Comparison of ENCODE assay signal across 23 mouse cellular contexts in genomic region chr8:96289519-96289918, GRCm38 (mm10).
A peak's percentile ranks its signal among the peaks of the same experiment; 100 is the strongest.
DNase-seq lines count a peak whose midpoint lies in the region; ATAC-seq and TF ChIP-seq lines count a peak whose summit lies in the region.
"Had no signal": no experiment of that assay in that cellular context is flagged by ENCODE, and none has a peak within 500 bp of the region (broad histone marks: within the 10 kb centered on the region; RNA-seq: fewer than 3 reads in every experiment).

No protein-coding gene starts in this region.

- TF ChIP-seq CTCF in forebrain, postnatal 0 days (IDR thresholded peaks at IDR 0.05; ENCODE audit: low read depth): no peak

- no peak overlapping the region for H3K9ac ChIP-seq in forebrain, postnatal 0 days
- H3K9ac ChIP-seq in forebrain, embryonic 16.5 days (replicated peaks; ENCODE audit: low read depth, low read length): no peak overlapping the region
- H3K9ac ChIP-seq in neural tube, embryonic 11.5 days (ENCODE audit: low read length): no peak overlapping the region
- H3K9ac ChIP-seq in neural tube, embryonic 15.5 days (replicated peaks): no peak overlapping the region
- H3K9ac ChIP-seq: forebrain, embryonic 13.5 days; heart, embryonic 12.5 days; heart, embryonic 15.5 days; hindbrain, embryonic 13.5 days had no signal

- peak overlapping the region; percentile 50 for H3K27ac ChIP-seq in forebrain, postnatal 0 days (ENCODE audit: low read depth, low read length)
- no peak overlapping the region for H3K27ac ChIP-seq in forebrain, embryonic 16.5 days (ENCODE audit: low read length)
- no peak overlapping the region for H3K27ac ChIP-seq in neural tube, embryonic 11.5 days (ENCODE audit: low read depth, low read length)
- H3K27ac ChIP-seq in neural tube, embryonic 15.5 days (replicated peaks): peak overlapping the region; percentile 54; the same call in 1 of the 2 replicates
- H3K27ac ChIP-seq: forebrain, embryonic 10.5 days; forebrain, embryonic 13.5 days; heart, embryonic 15.5 days; hindbrain, embryonic 13.5 days had no signal

- no peaks in the 10 kb centered on the region for H3K9me3 ChIP-seq in forebrain, postnatal 0 days (ENCODE audit: low read length)
- no peaks in the 10 kb centered on the region for H3K9me3 ChIP-seq in forebrain, embryonic 16.5 days (ENCODE audit: control insufficient read depth, low read length)
- H3K9me3 ChIP-seq in neural tube, embryonic 11.5 days (ENCODE audit: control insufficient read depth, low read length): no peaks in the 10 kb centered on the region
- no peaks in the 10 kb centered on the region for H3K9me3 ChIP-seq in neural tube, embryonic 15.5 days (replicated peaks)
- H3K9me3 ChIP-seq: forebrain, embryonic 10.5 days; forebrain, embryonic 13.5 days; heart, embryonic 12.5 days; heart, embryonic 15.5 days; hindbrain, embryonic 13.5 days had no signal

- ATAC-seq in forebrain, postnatal 0 days: no peak
- no peak for ATAC-seq in forebrain, embryonic 16.5 days
- peak; percentile 45; the same call in 1 of the 2 replicates for ATAC-seq in neural tube, embryonic 11.5 days (ENCODE audit: insufficient read depth, low FRiP score, low TSS enrichment)
- ATAC-seq in neural tube, embryonic 15.5 days (ENCODE audit: low FRiP score): peak; percentile 24; the same call in 1 of the 2 replicates
- ATAC-seq: CD4-positive, CD25-positive, alpha-beta regulatory T cell, adult 4 months; forebrain, embryonic 13.5 days had no signal

- H3K27me3 ChIP-seq in forebrain, postnatal 0 days (ENCODE audit: insufficient read depth, low read length): no peaks in the 10 kb centered on the region
- no peaks in the 10 kb centered on the region for H3K27me3 ChIP-seq in forebrain, embryonic 16.5 days (replicated peaks; ENCODE audit: control insufficient read depth, insufficient read depth, low read length)
- no peaks in the 10 kb centered on the region for H3K27me3 ChIP-seq in neural tube, embryonic 11.5 days (ENCODE audit: control insufficient read depth, insufficient read depth, low read length)
- no peaks in the 10 kb centered on the region for H3K27me3 ChIP-seq in neural tube, embryonic 15.5 days (replicated peaks)
- H3K27me3 ChIP-seq: forebrain, embryonic 13.5 days; heart, embryonic 12.5 days; heart, embryonic 15.5 days; hindbrain, embryonic 13.5 days had no signal

- no peak overlapping the region for H3K4me3 ChIP-seq in forebrain, postnatal 0 days (ENCODE audit: low read depth, low read length)
- no peak overlapping the region for H3K4me3 ChIP-seq in forebrain, embryonic 16.5 days (replicated peaks; ENCODE audit: low read length)
- H3K4me3 ChIP-seq in neural tube, embryonic 11.5 days (ENCODE audit: low read depth, low read length): no peak overlapping the region
- H3K4me3 ChIP-seq in neural tube, embryonic 15.5 days (replicated peaks): no peak overlapping the region
- H3K4me3 ChIP-seq: forebrain, embryonic 10.5 days; forebrain, embryonic 13.5 days; heart, embryonic 12.5 days; heart, embryonic 15.5 days; hindbrain, embryonic 13.5 days had no signal

- no peaks in the 10 kb centered on the region; the same call in 1 of the 2 replicates for H3K4me1 ChIP-seq in forebrain, postnatal 0 days (ENCODE audit: insufficient read depth)
- H3K4me1 ChIP-seq in forebrain, embryonic 16.5 days (replicated peaks; ENCODE audit: control insufficient read depth, insufficient read depth, low read length): peaks cover 4% of the 10 kb centered on the region; the same call in 1 of the 2 replicates
- peaks cover 7% of the 10 kb centered on the region; the same call in 1 of the 2 replicates for H3K4me1 ChIP-seq in neural tube, embryonic 11.5 days (ENCODE audit: control insufficient read depth, insufficient read depth, low read length)
- peaks cover 5% of the 10 kb centered on the region for H3K4me1 ChIP-seq in neural tube, embryonic 15.5 days
- H3K4me1 ChIP-seq: heart, embryonic 12.5 days; heart, embryonic 15.5 days had no signal

- peak; percentile 25 for DNase-seq in forebrain, postnatal 0 days
- DNase-seq in layer of hippocampus, postnatal 10 days (ENCODE audit: low spot score in 2 of 2): peak; percentile 28 to 37
- DNase-seq in layer of hippocampus, adult 8-10 months (ENCODE audit: low spot score in 2 of 2): no peak
- peak; percentile 15 for DNase-seq in neural tube, embryonic 11.5 days (ENCODE audit: low spot score)
- no peak for DNase-seq in neural tube, embryonic 10.5 days (ENCODE audit: extremely low spot score, low spot score)
- DNase-seq in embryo, embryonic 10 days (ENCODE audit: low spot score): no peak
- DNase-seq: adrenal gland, adult 2 months; adrenal gland, postnatal 14 days; cerebellum, adult 11-12 months; cerebellum, adult 8-10 months; cerebellum, postnatal 25 days; gastrocnemius, postnatal 25 days; heart, adult 18-20 months; heart, postnatal 10 days; heart, postnatal 4 days had no signal

- H3K36me3 ChIP-seq in forebrain, postnatal 0 days (ENCODE audit: insufficient read depth): no peaks in the 10 kb centered on the region
- no peaks in the 10 kb centered on the region for H3K36me3 ChIP-seq in forebrain, embryonic 16.5 days (ENCODE audit: control insufficient read depth, insufficient read depth)
- H3K36me3 ChIP-seq in neural tube, embryonic 11.5 days (ENCODE audit: control insufficient read depth, insufficient read depth, low read length): no peaks in the 10 kb centered on the region
- no peaks in the 10 kb centered on the region for H3K36me3 ChIP-seq in neural tube, embryonic 15.5 days
- H3K36me3 ChIP-seq: forebrain, embryonic 10.5 days; heart, embryonic 12.5 days; heart, embryonic 15.5 days; hindbrain, embryonic 13.5 days had no signal

- H3K4me2 ChIP-seq in forebrain, postnatal 0 days (ENCODE audit: low read depth): no peak overlapping the region
- H3K4me2 ChIP-seq in forebrain, embryonic 16.5 days (ENCODE audit: low read length): no peak overlapping the region
- H3K4me2 ChIP-seq in neural tube, embryonic 11.5 days (ENCODE audit: low read depth): no peak overlapping the region
- no peak overlapping the region for H3K4me2 ChIP-seq in neural tube, embryonic 15.5 days
- H3K4me2 ChIP-seq: forebrain, embryonic 13.5 days; heart, embryonic 12.5 days; heart, embryonic 15.5 days; hindbrain, embryonic 13.5 days had no signal

- WGBS in forebrain, postnatal 0 days: 62% methylated on average over 3 of the region's 3 CpGs
- WGBS in forebrain, embryonic 16.5 days: 56% methylated on average over 3 of the region's 3 CpGs
- 61% methylated on average over 3 of the region's 3 CpGs for WGBS in neural tube, embryonic 11.5 days
- WGBS in neural tube, embryonic 15.5 days: 23% methylated on average over 3 of the region's 3 CpGs

Comparison
In these comparisons a context has a peak if more than half of its experiments do, and no peak if none do; other contexts are left out.
1. DNase-seq: peak in forebrain, postnatal 0 days (single experiment), layer of hippocampus, postnatal 10 days (2 of 2) and neural tube, embryonic 11.5 days (single experiment); none in layer of hippocampus, adult 8-10 months (0 of 2), neural tube, embryonic 10.5 days (single experiment) and embryo, embryonic 10 days (single experiment).
2. H3K27ac ChIP-seq: peak in forebrain, postnatal 0 days (single experiment) and neural tube, embryonic 15.5 days (single experiment); none in forebrain, embryonic 16.5 days (single experiment) and neural tube, embryonic 11.5 days (single experiment).
3. ATAC-seq: peak in neural tube, embryonic 11.5 days (single experiment) and neural tube, embryonic 15.5 days (single experiment); none in forebrain, postnatal 0 days (single experiment) and forebrain, embryonic 16.5 days (single experiment).